Mouse (Mus musculus) MEL (cell line): ENCODE measurements around the gene Snx10. TPM values are rescaled to one million over a fixed set of nuclear protein-coding genes. Genes with fewer than 3 reads are reported as not detected.

Experiments
- DNase-seq: peaks from one replicate; pipeline ENCODE4 v3.0.0; 2011; ENCODE audit warnings: low read depth, low spot score
- H3K27ac ChIP-seq: 2 replicates; pipeline ENCODE4 v1.5.1; 2012; ENCODE audit warnings: low read depth, mild to moderate bottlenecking, control low read depth, low read length, moderate library complexity; ENCODE audit not compliant: control insufficient read depth
- H3K27me3 ChIP-seq, 2 experiments: fragments of 150-350 bp in 1 of 2; sonication (generic) in 1 of 2; 2 replicates each; pipeline ENCODE4 v1.6.1; 2012; ENCODE audit warnings: low read length in 2 of 2, mild to moderate bottlenecking in 2 of 2, improper control_type of control experiment in 1 of 2, moderate library complexity in 1 of 2; ENCODE audit not compliant: insufficient read depth in 2 of 2, control insufficient read depth in 1 of 2
- H3K36me3 ChIP-seq, 2 experiments: 2 replicates each; pipeline ENCODE4 v1.6.1; 2012 to 2014; ENCODE audit warnings: low read length in 2 of 2, improper control_type of control experiment in 1 of 2, inconsistent platforms in 1 of 2, mild to moderate bottlenecking in 1 of 2; ENCODE audit not compliant: insufficient read depth in 2 of 2, control insufficient read depth in 1 of 2
- H3K4me1 ChIP-seq, 2 experiments: fragments of 150-350 bp in 1 of 2; sonication (generic) in 1 of 2; 2 replicates each; pipeline ENCODE4 v1.6.1; 2012; ENCODE audit warnings: low read length in 2 of 2, improper control_type of control experiment in 1 of 2, mild to moderate bottlenecking in 1 of 2; ENCODE audit not compliant: insufficient read depth in 2 of 2, control insufficient read depth in 1 of 2
- H3K4me3 ChIP-seq, 2 experiments: fragments of 150-350 bp in 1 of 2; sonication (generic) in 1 of 2; 2 replicates each; pipeline ENCODE4 v1.5.1; 2012; ENCODE audit warnings: low read depth in 2 of 2, low read length in 2 of 2, mild to moderate bottlenecking in 2 of 2, moderate library complexity in 2 of 2, control low read depth in 1 of 2, improper control_type of control experiment in 1 of 2; ENCODE audit not compliant: control insufficient read depth in 1 of 2, insufficient read depth in 1 of 2
- H3K79me2 ChIP-seq: 2 replicates; pipeline ENCODE4 v1.6.1; 2012; ENCODE audit warnings: mild to moderate bottlenecking, low read length, moderate library complexity; ENCODE audit not compliant: control insufficient read depth, poor library complexity, insufficient read depth
- H3K9ac ChIP-seq: 2 replicates; pipeline ENCODE4 v1.6.1; 2012; ENCODE audit warnings: low read depth, mild to moderate bottlenecking, control low read depth, low read length, moderate library complexity; ENCODE audit not compliant: control insufficient read depth, poor library complexity, severe bottlenecking
- H3K9me3 ChIP-seq: fragments of 150-350 bp; sonication (generic); replicated peaks from 2 replicates; pipeline ENCODE4 v1.6.1; 2012; ENCODE audit warnings: mild to moderate bottlenecking, low read length, improper control_type of control experiment, moderate library complexity; ENCODE audit not compliant: insufficient read depth
- BHLHE40 ChIP-seq: IDR thresholded peaks from 2 replicates; pipeline ENCODE4 v1.6.1; 2012; ENCODE audit warnings: low read depth, mild to moderate bottlenecking, inconsistent platforms, low read length, improper control_type of control experiment, borderline replicate concordance
- CHD2 ChIP-seq: IDR thresholded peaks from 2 replicates; pipeline ENCODE4 v1.6.1; 2011; ENCODE audit warnings: low read length, improper control_type of control experiment
- CTCF ChIP-seq, 3 experiments: IDR thresholded peaks in 2 of 3; conservative IDR thresholded peaks in 1 of 3; 2 replicates each; pipeline ENCODE4 v1.5.1; 2011 to 2012; ENCODE audit warnings: low read length in 3 of 3, low read depth in 2 of 3, mild to moderate bottlenecking in 2 of 3, improper control_type of control experiment in 1 of 3, inconsistent platforms in 1 of 3, mixed read lengths in 1 of 3, moderate library complexity in 1 of 3; ENCODE audit not compliant: control insufficient read depth in 1 of 3, insufficient read depth in 1 of 3, poor library complexity in 1 of 3, severe bottlenecking in 1 of 3
- ELF1 ChIP-seq: IDR thresholded peaks from 2 replicates; pipeline ENCODE4 v1.6.1; 2014; ENCODE audit warnings: low read depth, mild to moderate bottlenecking, inconsistent platforms, low read length, improper control_type of control experiment, moderate library complexity
- EP300 ChIP-seq, 2 experiments: IDR thresholded peaks; 2 replicates each; pipeline ENCODE4 v1.6.1; 2011; ENCODE audit warnings: improper control_type of control experiment in 2 of 2, low read length in 2 of 2, low read depth in 1 of 2, mild to moderate bottlenecking in 1 of 2
- ETS1 ChIP-seq: IDR thresholded peaks from 2 replicates; pipeline ENCODE4 v1.6.1; 2012; ENCODE audit warnings: low read depth, mild to moderate bottlenecking, inconsistent platforms, low read length, improper control_type of control experiment, moderate library complexity
- GABPA ChIP-seq: IDR thresholded peaks from 2 replicates; pipeline ENCODE4 v1.6.1; 2012; ENCODE audit warnings: low read depth, mild to moderate bottlenecking, inconsistent platforms, low read length, improper control_type of control experiment, moderate library complexity
- GATA1 ChIP-seq: IDR thresholded peaks from 2 replicates; pipeline ENCODE4 v1.6.1; 2011; ENCODE audit warnings: low read depth, low read length, improper control_type of control experiment
- JUND ChIP-seq: IDR thresholded peaks from 2 replicates; pipeline ENCODE4 v1.6.1; 2011; ENCODE audit warnings: low read depth, mild to moderate bottlenecking, improper control_type of control experiment, low read length
- KAT2A ChIP-seq: conservative IDR thresholded peaks from 2 replicates; pipeline ENCODE4 v1.6.1; 2012; ENCODE audit warnings: low read depth, low read length, improper control_type of control experiment, inconsistent platforms
- MAFK ChIP-seq: IDR thresholded peaks from 2 replicates; pipeline ENCODE4 v1.6.1; 2011; ENCODE audit warnings: low read depth, mild to moderate bottlenecking, low read length, improper control_type of control experiment, borderline replicate concordance
- MXI1 ChIP-seq: IDR thresholded peaks from 2 replicates; pipeline ENCODE4 v1.6.1; 2011; ENCODE audit warnings: mild to moderate bottlenecking, low read depth, low read length, improper control_type of control experiment
- MYC ChIP-seq: IDR thresholded peaks from 2 replicates; pipeline ENCODE4 v1.6.1; 2011; ENCODE audit warnings: low read depth, mild to moderate bottlenecking, low read length, improper control_type of control experiment, moderate library complexity
- POLR2A ChIP-seq, 2 experiments: IDR thresholded peaks; 2 replicates each; pipeline ENCODE4 v1.6.1; 2011 to 2012; ENCODE audit warnings: low read length in 2 of 2, mild to moderate bottlenecking in 2 of 2, control low read depth in 1 of 2, improper control_type of control experiment in 1 of 2, low read depth in 1 of 2, moderate library complexity in 1 of 2; ENCODE audit not compliant: control insufficient read depth in 1 of 2, insufficient read depth in 1 of 2, poor library complexity in 1 of 2
- POLR2AphosphoS2 ChIP-seq: IDR thresholded peaks from 2 replicates; pipeline ENCODE4 v1.6.1; 2011; ENCODE audit warnings: low read length, improper control_type of control experiment
- POLR2AphosphoS5 ChIP-seq: IDR thresholded peaks from 2 replicates; pipeline ENCODE4 v1.6.1; 2012; ENCODE audit warnings: low read depth, borderline replicate concordance, mild to moderate bottlenecking, inconsistent platforms, low read length, moderate library complexity, mixed read lengths
- RCOR1 ChIP-seq: IDR thresholded peaks from 2 replicates; pipeline ENCODE4 v1.6.1; 2012; ENCODE audit warnings: low read depth, mild to moderate bottlenecking, inconsistent platforms, low read length, improper control_type of control experiment
- SIN3A ChIP-seq: IDR thresholded peaks from 2 replicates; pipeline ENCODE4 v1.6.1; 2012; ENCODE audit warnings: low read length, improper control_type of control experiment, inconsistent platforms
- SMC3 ChIP-seq: IDR thresholded peaks from 2 replicates; pipeline ENCODE4 v1.6.1; 2011; ENCODE audit warnings: low read depth, low read length, improper control_type of control experiment
- TBP ChIP-seq: IDR thresholded peaks from 2 replicates; pipeline ENCODE4 v1.8.0; 2011; ENCODE audit warnings: low read depth, low read length, improper control_type of control experiment
- TCF12 ChIP-seq: IDR thresholded peaks from 2 replicates; pipeline ENCODE4 v1.6.1; 2014; ENCODE audit warnings: low read depth, mild to moderate bottlenecking, inconsistent platforms, low read length, improper control_type of control experiment, moderate library complexity
- UBTF ChIP-seq: IDR thresholded peaks from 2 replicates; pipeline ENCODE4 v1.6.1; 2012; ENCODE audit warnings: low read depth, mild to moderate bottlenecking, inconsistent platforms, low read length, improper control_type of control experiment, moderate library complexity, borderline replicate concordance; ENCODE audit not compliant: insufficient read depth
- USF1 ChIP-seq: IDR thresholded peaks from 2 replicates; pipeline ENCODE4 v1.6.1; 2014; ENCODE audit warnings: low read depth, mild to moderate bottlenecking, inconsistent platforms, low read length, improper control_type of control experiment, moderate library complexity
- ZNF384 ChIP-seq: IDR thresholded peaks from 2 replicates; pipeline ENCODE4 v1.6.1; 2012; ENCODE audit warnings: low read depth, mild to moderate bottlenecking, inconsistent platforms, low read length, improper control_type of control experiment
- polyA plus RNA-seq, 2 experiments: library from polyadenylated mRNA; stranded (reverse) in 1 of 2; unstranded in 1 of 2; fragments of >175 nt in 1 of 2; fragments of >200 nt in 1 of 2; gene quantifications; 2 replicates each; pipeline versions ENCODE4 v1.2.1 to v1.2.4; 2012; ENCODE audit warnings: low replicate concordance in 2 of 2, low read depth in 1 of 2; ENCODE audit not compliant: insufficient read length in 2 of 2, insufficient read depth in 1 of 2, missing spikeins in 1 of 2
- total RNA-seq: library from RNA; depleted of rRNA; stranded (reverse); fragments of 300-350 nt; gene quantifications from 2 replicates; pipeline ENCODE4 v1.2.3, GENCODE M21; 2012

Snx10 gene
- total and polyA plus RNA-seq, 3 experiments: 3.9 to 7.0 TPM; not detected in 1

GRCm38 (mm10) chr6:51556562-51556961 is 32.9 kb downstream of the Snx10 start:
- no peaks in the 10 kb centered on the region for H3K27me3 ChIP-seq
- no peaks in the 10 kb centered on the region for H3K9me3 ChIP-seq
- H3K36me3 ChIP-seq: peaks cover 0 to 6% of the 10 kb centered on the region in 2 experiments; a peak in 2 of 4 replicates
- no peaks in the 10 kb centered on the region for H3K79me2 ChIP-seq
- H3K4me1 ChIP-seq: no peaks in the 10 kb centered on the region; a peak in 1 of 4 replicates
- no peak overlapping the region for H3K4me3 ChIP-seq
- H3K9ac ChIP-seq: no peak overlapping the region
- no peak for DNase-seq
- no peak overlapping the region for H3K27ac ChIP-seq
- TF ChIP-seq RCOR1: no peak
- TF ChIP-seq POLR2AphosphoS2: no peak
- no peak for TF ChIP-seq KAT2A
- no peak for TF ChIP-seq GABPA
- TF ChIP-seq POLR2AphosphoS5: no peak
- TF ChIP-seq ZNF384: no peak
- TF ChIP-seq MAFK: no peak
- no peak for TF ChIP-seq ETS1
- no peak for TF ChIP-seq BHLHE40
- TF ChIP-seq UBTF: no peak
- TF ChIP-seq SMC3: no peak
- no peak for TF ChIP-seq CTCF (IDR thresholded peaks at IDR 0.05 in 2 of 3, conservative IDR thresholded peaks at IDR 0.05 in 1 of 3; ENCODE audit: control insufficient read depth in 1 of 3, insufficient read depth in 1 of 3, low read depth in 2 of 3, low read length in 3 of 3, poor library complexity in 1 of 3, severe bottlenecking in 1 of 3)
- TF ChIP-seq JUND: no peak

- Histone ChIP-seq H3K36me3 (peaks cover 0 to 2% of the 10 kb centered on the region in 2 experiments; a peak in 1 of 4 replicates), H3K79me2 (no peaks in the 10 kb centered on the region), H3K27me3 (no peaks in the 10 kb centered on the region), H3K9me3 (no peaks in the 10 kb centered on the region), H3K4me1 (no peaks in the 10 kb centered on the region; a peak in 1 of 4 replicates), H3K9ac (no peak overlapping the region), H3K27ac (no peak overlapping the region), H3K4me3 (peak overlapping the region; percentile 7 to 43; a peak in 3 of 4 replicates)
- peak; percentile 90 for DNase-seq
- 0 out of 2 replicates have a peak, but pooled peaks have one; percentile 3 for TF ChIP-seq SMC3
- TF ChIP-seq TBP: no peak
- TF ChIP-seq MYC: peak; percentile 52; the same call in 1 of the 2 replicates
- 0 out of 2 replicates have a peak, but pooled peaks have one; percentile 62 for TF ChIP-seq JUND
- TF ChIP-seq ELF1: peak; percentile 83
- TF ChIP-seq POLR2A (IDR thresholded peaks at IDR 0.05; ENCODE audit: control insufficient read depth in 1 of 2, insufficient read depth in 1 of 2, low read depth in 1 of 2, low read length in 2 of 2, poor library complexity in 1 of 2): no peak
- peak; percentile 58; the same call in 1 of the 2 replicates for TF ChIP-seq GATA1
- peak; percentile 75 for TF ChIP-seq RCOR1
- no peak for TF ChIP-seq POLR2AphosphoS5
- 0 out of 2 replicates have a peak, but pooled peaks have one; percentile 8 for TF ChIP-seq USF1
- TF ChIP-seq ETS1: peak; percentile 75
- TF ChIP-seq TCF12: 0 out of 2 replicates have a peak, but pooled peaks have one; percentile 41
- 0 out of 2 replicates have a peak, but pooled peaks have one; percentile 28 for TF ChIP-seq MXI1
- TF ChIP-seq EP300 (IDR thresholded peaks at IDR 0.05; ENCODE audit: low read depth in 1 of 2, low read length in 2 of 2): peak; percentile 61 to 79
- TF ChIP-seq CHD2: no peak
- TF ChIP-seq SIN3A: peak; percentile 45
- no peak for TF ChIP-seq CTCF (IDR thresholded peaks at IDR 0.05 in 2 of 3, conservative IDR thresholded peaks at IDR 0.05 in 1 of 3; ENCODE audit: control insufficient read depth in 1 of 3, insufficient read depth in 1 of 3, low read depth in 2 of 3, low read length in 3 of 3, poor library complexity in 1 of 3, severe bottlenecking in 1 of 3)
- TF ChIP-seq KAT2A: no peak
- no peak for TF ChIP-seq ZNF384
These were observed 34.6 kb downstream of the Snx10 start for GRCm38 (mm10) chr6:51558311-51558710.
